Mouse (Mus musculus) C2C12 (cell line): ENCODE data around the gene Tgfa. TPM values are rescaled to one million over a fixed set of nuclear protein-coding genes. Genes with fewer than 3 reads are reported as not detected.

ENCODE experiments used
- H3K27me3 ChIP-seq: one replicate; pipeline ENCODE4 v1.6.1; 2011; ENCODE audit not compliant: control insufficient read depth, insufficient read depth, insufficient read length
- H3K36me3 ChIP-seq: one replicate; pipeline ENCODE4 v1.6.1; 2011; ENCODE audit not compliant: control insufficient read depth, insufficient read depth
- H3K4me3 ChIP-seq: one replicate; pipeline ENCODE4 v1.5.1; 2011; ENCODE audit warnings: mild to moderate bottlenecking, control low read depth; ENCODE audit not compliant: poor library complexity, insufficient read depth, severe bottlenecking
- H3K79me2 ChIP-seq: one replicate; pipeline ENCODE4 v1.6.1; 2011; ENCODE audit not compliant: control insufficient read depth, insufficient read depth
- H3K79me3 ChIP-seq: one replicate; pipeline ENCODE4 v1.6.1; 2011; ENCODE audit warnings: low read depth, control low read depth
- H3ac ChIP-seq: one replicate; pipeline ENCODE3; 2011; ENCODE audit warnings: low read depth; ENCODE audit not compliant: control insufficient read depth, insufficient read length
- CEBPB ChIP-seq: IDR thresholded peaks from one replicate; pipeline ENCODE4 v1.6.1; 2011; ENCODE audit warnings: low read depth, mild to moderate bottlenecking, control low read depth, moderate library complexity
- CTCF ChIP-seq: IDR thresholded peaks from one replicate; pipeline ENCODE4 v1.5.1; 2011; ENCODE audit not compliant: control insufficient read depth, insufficient read depth, insufficient read length
- FOSL1 ChIP-seq: IDR thresholded peaks from one replicate; pipeline ENCODE4 v1.8.0; 2011; ENCODE audit warnings: mild to moderate bottlenecking, low read length; ENCODE audit not compliant: poor library complexity, insufficient read depth, severe bottlenecking
- MAX ChIP-seq: IDR thresholded peaks from one replicate; pipeline ENCODE4 v1.6.1; 2011; ENCODE audit warnings: mild to moderate bottlenecking, control low read depth
- MYOD1 ChIP-seq: IDR thresholded peaks from one replicate; pipeline ENCODE4 v1.6.1; 2011; ENCODE audit warnings: low read depth; ENCODE audit not compliant: control insufficient read depth, insufficient read length
- MYOG ChIP-seq: IDR thresholded peaks from one replicate; pipeline ENCODE4 v1.6.1; 2011; ENCODE audit not compliant: control insufficient read depth, insufficient read length; ENCODE audit errors: extremely low read depth
- USF1 ChIP-seq: IDR thresholded peaks from one replicate; pipeline ENCODE4 v1.6.1; 2011; ENCODE audit warnings: low read depth, mild to moderate bottlenecking, control low read depth, moderate library complexity
- polyA plus RNA-seq: library from polyadenylated mRNA; unstranded; fragments of >200 nt; fragmentation: generic; extraction: Trizol; gene quantifications from one replicate; pipeline ENCODE4 v1.2.1, GENCODE M21; 2012; ENCODE audit warnings: missing spikeins

Tgfa gene
- polyA plus RNA-seq, 1 experiment, result 0.54 TPM

DNA sequence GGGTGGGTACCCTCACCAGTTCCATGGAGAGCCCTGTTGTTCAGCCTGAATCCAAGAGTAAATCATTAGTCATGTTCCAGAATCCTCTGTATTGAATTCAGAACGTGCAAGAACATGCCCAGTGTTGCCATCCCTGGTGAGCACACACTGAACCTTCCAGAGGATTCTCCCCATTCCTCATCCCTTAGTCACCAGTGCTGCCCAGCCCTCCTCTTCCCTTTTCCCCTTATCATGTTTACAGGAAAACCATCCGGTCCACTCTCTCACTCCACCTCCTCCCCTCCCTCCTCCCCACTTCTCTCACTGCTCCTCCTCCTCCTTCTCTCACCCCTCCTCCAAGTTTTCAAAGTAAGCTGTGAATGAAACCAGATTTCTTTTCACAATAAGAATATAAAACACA, 14.4 kb upstream of the Tgfa start:
- Histone ChIP-seq H3K79me3 (no peaks in the 10 kb centered on the region), H3ac (no peak overlapping the region), H3K4me3 (no peak overlapping the region), H3K79me2 (no peaks in the 10 kb centered on the region), H3K36me3 (no peaks in the 10 kb centered on the region), H3K27me3 (no peaks in the 10 kb centered on the region)
- TF ChIP-seq MYOD1, result no peak
- peak; percentile 16 for TF ChIP-seq CEBPB
- TF ChIP-seq USF1, result no peak
- TF ChIP-seq CTCF, result no peak
- no peak for TF ChIP-seq MYOG
- TF ChIP-seq MAX, result peak; percentile 53
- TF ChIP-seq FOSL1, result peak; percentile 30

DNA sequence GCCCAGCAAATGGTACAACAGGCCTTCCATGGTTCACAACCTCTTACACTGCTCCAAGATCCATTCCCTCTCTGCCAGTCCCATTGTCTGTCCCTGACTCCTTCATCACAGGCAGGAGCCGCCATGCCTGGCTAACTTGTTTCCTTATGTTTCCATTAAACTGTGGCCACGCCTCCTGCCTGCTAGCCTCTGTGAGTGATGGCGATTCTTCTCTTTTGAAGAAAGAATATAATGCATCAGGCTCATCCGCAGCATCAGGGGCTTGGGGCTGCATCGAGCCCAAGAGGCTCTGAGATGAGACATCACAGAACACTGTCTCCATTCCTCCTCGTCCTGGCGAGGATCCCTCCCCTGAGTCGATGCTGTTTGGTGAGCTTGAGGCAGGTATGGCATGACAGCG, 13.0 kb upstream of the Tgfa start:
- no peak overlapping the region for H3K4me3 ChIP-seq
- H3K27me3 ChIP-seq, result no peaks in the 10 kb centered on the region
- H3K79me3 ChIP-seq, result no peaks in the 10 kb centered on the region
- H3K36me3 ChIP-seq, result no peaks in the 10 kb centered on the region
- no peaks in the 10 kb centered on the region for H3K79me2 ChIP-seq
- TF ChIP-seq MAX, result no peak
- TF ChIP-seq USF1, result no peak
- TF ChIP-seq MYOD1, result no peak
- no peak for TF ChIP-seq CTCF
- TF ChIP-seq CEBPB, result no peak
- no peak for TF ChIP-seq MYOG
- TF ChIP-seq FOSL1, result no peak
- no peak overlapping the region for H3ac ChIP-seq

DNA sequence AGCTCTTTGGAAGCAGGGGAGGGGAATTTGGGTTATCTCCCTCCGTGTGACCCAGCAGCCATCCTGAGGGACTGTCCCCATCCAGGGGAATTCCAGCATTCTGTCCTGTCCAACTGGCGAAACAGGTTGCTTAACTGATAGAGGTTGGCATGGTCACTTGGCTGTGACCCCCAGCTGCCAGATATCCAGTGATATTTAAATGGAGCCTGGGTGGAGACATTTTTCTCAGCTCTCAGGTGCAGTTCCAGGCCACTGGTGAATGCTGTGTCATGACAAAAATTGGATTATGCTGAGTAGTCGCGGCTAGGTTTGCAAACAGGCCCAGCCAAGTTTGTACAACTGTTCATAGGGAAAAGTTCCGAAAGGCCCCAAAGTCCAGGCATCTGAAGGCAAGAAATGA, 12.4 kb upstream of the Tgfa start:
- H3K4me3 ChIP-seq, result no peak overlapping the region
- H3K36me3 ChIP-seq, result no peaks in the 10 kb centered on the region
- H3K79me3 ChIP-seq, result no peaks in the 10 kb centered on the region
- TF ChIP-seq MYOG (no peak), CTCF (no peak), USF1 (no peak), FOSL1 (no peak), CEBPB (no peak), MAX (no peak), MYOD1 (no peak)
- H3ac ChIP-seq, result no peak overlapping the region
- no peaks in the 10 kb centered on the region for H3K27me3 ChIP-seq
- H3K79me2 ChIP-seq, result no peaks in the 10 kb centered on the region

DNA sequence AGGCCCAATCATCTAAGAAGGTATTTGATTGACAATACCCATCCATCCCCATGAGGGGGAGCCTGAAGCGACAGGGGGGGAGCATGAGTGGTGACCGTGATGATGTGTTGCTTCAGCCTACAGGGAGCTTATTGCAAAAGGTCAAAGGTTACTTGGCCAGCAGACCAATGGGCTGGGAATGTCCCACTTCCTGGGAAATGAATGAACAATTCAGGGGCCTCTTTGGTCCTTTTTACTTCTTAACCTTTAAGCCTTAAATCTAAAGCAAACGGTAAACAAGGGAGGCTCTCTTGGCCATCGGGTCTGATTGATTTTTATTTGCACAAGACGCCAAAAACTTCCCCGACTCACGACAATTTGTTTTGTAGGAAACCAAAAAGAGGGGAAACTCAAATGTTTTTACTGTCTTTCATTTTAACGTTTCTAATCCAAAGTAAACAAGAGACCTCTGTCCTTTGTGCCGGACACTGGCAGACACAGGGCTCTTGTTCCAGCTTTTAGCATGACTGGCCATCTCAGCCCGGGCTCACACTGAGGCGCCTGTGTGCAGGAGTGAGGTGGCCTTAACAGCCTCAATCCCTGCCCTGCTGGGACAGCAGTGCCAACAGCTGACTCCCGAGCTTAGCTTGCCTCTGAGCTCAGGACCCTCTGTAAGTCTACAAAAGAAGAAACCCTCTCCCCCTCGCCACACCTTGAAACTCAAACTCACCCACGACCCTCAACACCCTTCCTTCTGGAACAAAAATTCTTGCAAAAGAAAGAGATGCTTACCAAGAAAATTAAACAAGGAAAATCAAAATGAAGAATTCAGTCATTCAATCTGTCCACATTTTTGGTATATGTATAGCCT, 8.7 kb upstream of the Tgfa start:
- no peaks in the 10 kb centered on the region for H3K79me3 ChIP-seq
- H3K36me3 ChIP-seq, result no peaks in the 10 kb centered on the region
- peaks cover 6% of the 10 kb centered on the region for H3K27me3 ChIP-seq
- H3ac ChIP-seq, result no peak overlapping the region
- no peaks in the 10 kb centered on the region for H3K79me2 ChIP-seq
- TF ChIP-seq CTCF (no peak), MYOD1 (no peak), CEBPB (no peak), USF1 (no peak)
- H3K4me3 ChIP-seq, result no peak overlapping the region

DNA sequence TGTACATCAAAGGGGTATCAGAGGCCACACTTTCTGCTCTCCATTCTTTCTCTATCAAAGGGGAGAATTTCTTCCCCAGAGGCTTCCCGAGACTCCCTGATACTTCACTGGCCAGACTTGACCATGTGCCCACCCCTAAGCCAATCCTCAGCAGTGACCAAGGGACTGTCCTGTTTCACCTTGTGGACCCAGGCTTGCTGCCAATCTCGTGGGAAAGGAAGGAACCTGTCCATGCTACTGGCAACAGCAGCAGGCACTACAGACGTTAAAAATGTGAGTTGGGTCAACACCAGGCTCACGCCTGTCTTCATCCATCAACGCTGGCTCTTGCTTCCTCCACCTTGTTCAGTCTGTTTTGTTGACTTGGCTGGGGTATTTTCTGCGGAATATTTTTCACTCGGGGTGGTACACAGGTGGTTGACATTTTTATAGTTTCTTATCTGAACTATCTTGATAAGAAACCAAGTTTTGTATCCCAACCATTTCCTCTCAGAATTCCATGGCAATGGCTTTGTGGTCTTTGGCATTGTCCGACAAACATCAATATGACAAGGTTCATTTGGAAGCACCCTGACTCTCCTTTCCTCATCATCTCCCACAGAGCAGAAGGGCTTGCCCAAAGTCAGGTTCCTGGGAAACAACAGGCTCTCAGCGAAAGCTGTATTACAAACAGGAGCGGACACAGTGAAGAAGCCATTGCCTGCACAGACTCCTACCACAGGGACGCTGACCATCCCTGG, 6.1 kb upstream of the Tgfa start:
- Histone ChIP-seq H3K79me3 (no peaks in the 10 kb centered on the region), H3K4me3 (no peak overlapping the region), H3K27me3 (peaks cover 6% of the 10 kb centered on the region), H3K36me3 (no peaks in the 10 kb centered on the region), H3K79me2 (no peaks in the 10 kb centered on the region), H3ac (no peak overlapping the region)
- TF ChIP-seq USF1 (no peak), FOSL1 (no peak), CEBPB (no peak), MYOD1 (no peak)
